Mouse (Mus musculus): ENCODE measurements at regions not wholly inside any gene's neighbourhood (a gene's known extent, or its start where the extent isn't known, plus 50 kb on each side); places are given as distances from the start of the nearest gene placed in this dataset.
"Not testable (repeated sequence)": the region's sequence is repeated elsewhere in the genome, so short reads cannot be mapped to it uniquely, and the experiment has no call there.

GRCm38 (mm10) chr10:15321480-15321879, 603.5 kb upstream of the Gje1 start:
- no peak for DNase-seq (ENCODE audit: extremely low spot score, low spot score)

- DNase-seq (ENCODE audit: extremely low spot score, low spot score): no peak
Measured at GRCm38 (mm10) chr10:15317017-15317607, 599.1 kb upstream of the Gje1 start.

- DNase-seq (ENCODE audit: extremely low spot score, low spot score): no peak
Measured at GRCm38 (mm10) chr10:15310650-15311049, 592.6 kb upstream of the Gje1 start.

GRCm38 (mm10) chr10:15305811-15306473, 587.9 kb upstream of the Gje1 start:
- no peak for DNase-seq (ENCODE audit: extremely low spot score, low spot score)

- DNase-seq (ENCODE audit: extremely low spot score, low spot score): peak; percentile 68
Measured at GRCm38 (mm10) chr10:15300199-15301085, 582.4 kb upstream of the Gje1 start.

- no peak for DNase-seq (ENCODE audit: extremely low spot score, low spot score)
Measured at GRCm38 (mm10) chr10:15299331-15300198, 581.6 kb upstream of the Gje1 start.

GRCm38 (mm10) chr10:15297257-15297656, 579.2 kb upstream of the Gje1 start:
- DNase-seq (ENCODE audit: extremely low spot score, low spot score): no peak

- no peak for DNase-seq (ENCODE audit: extremely low spot score, low spot score)
Measured at GRCm38 (mm10) chr10:15294125-15294524, 576.1 kb upstream of the Gje1 start.

GRCm38 (mm10) chr10:15263337-15263736, 545.3 kb upstream of the Gje1 start:
- not testable (repeated sequence) for DNase-seq (ENCODE audit: extremely low spot score, low spot score)

- not testable (repeated sequence) for DNase-seq (ENCODE audit: extremely low spot score, low spot score)
Measured at GRCm38 (mm10) chr10:15262282-15262681, 544.3 kb upstream of the Gje1 start.

- DNase-seq (ENCODE audit: extremely low spot score, low spot score): no peak
Measured at GRCm38 (mm10) chr10:15249402-15250086, 531.5 kb upstream of the Gje1 start.

- DNase-seq (ENCODE audit: extremely low spot score, low spot score): no peak
Measured at GRCm38 (mm10) chr10:15248899-15249298, 530.9 kb upstream of the Gje1 start.

- DNase-seq (ENCODE audit: extremely low spot score, low spot score): no peak
Measured at GRCm38 (mm10) chr10:15244376-15245262, 526.6 kb upstream of the Gje1 start.

- DNase-seq (ENCODE audit: extremely low spot score, low spot score): no peak
Measured at GRCm38 (mm10) chr10:15243460-15243859, 525.4 kb upstream of the Gje1 start.

GRCm38 (mm10) chr10:15218883-15219282, 500.9 kb upstream of the Gje1 start:
- DNase-seq (ENCODE audit: extremely low spot score, low spot score): no peak

GRCm38 (mm10) chr10:15179585-15179984, 461.6 kb upstream of the Gje1 start:
- DNase-seq (ENCODE audit: extremely low spot score, low spot score): no peak

- no peak for DNase-seq (ENCODE audit: extremely low spot score, low spot score)
Measured at GRCm38 (mm10) chr10:15174421-15174820, 456.4 kb upstream of the Gje1 start.

GRCm38 (mm10) chr10:15172558-15172957, 454.5 kb upstream of the Gje1 start:
- DNase-seq (ENCODE audit: extremely low spot score, low spot score): no peak

- DNase-seq (ENCODE audit: extremely low spot score, low spot score): no peak
Measured at GRCm38 (mm10) chr10:15140703-15141102, 422.7 kb upstream of the Gje1 start.

Measured in neural tube, embryonic 10.5 days (tissue).